Mouse (Mus musculus) v-Abl transformed pro-B cells (cell line): Measurements from ENCODE around the gene Gm20388.

ENCODE experiments used
- in situ Hi-C, 2 experiments: fragments of 400-800 bp; cut with MboI; formaldehyde crosslinking; loops; one replicate each; pipeline ENCODE4 v1.15.1; 2025; ENCODE audit not compliant: unreplicated experiment in 2 of 2

The Gm20388 gene

DNA sequence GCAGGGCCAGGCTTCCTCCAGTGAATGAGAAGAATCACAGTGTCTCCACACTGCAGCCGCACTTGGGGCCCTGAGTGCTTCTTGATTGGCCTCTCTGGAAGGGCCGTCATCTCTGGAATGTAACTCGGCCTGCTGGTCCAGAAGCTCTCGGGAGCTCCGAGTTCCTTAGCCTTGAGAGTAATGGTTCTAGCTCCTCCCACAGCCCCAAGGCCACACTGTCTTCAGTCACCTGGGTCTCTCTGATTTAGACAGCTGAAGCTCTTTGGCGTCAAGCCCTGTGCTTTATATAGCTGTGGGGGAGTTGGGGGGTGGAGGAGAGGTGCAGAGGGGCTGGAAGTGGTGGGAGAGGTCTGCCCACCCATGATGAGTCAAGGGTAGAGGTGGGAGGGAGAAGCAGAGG, 2626.4 kb downstream of the Gm20388 start:
- in situ Hi-C loops, result no loop called here

DNA sequence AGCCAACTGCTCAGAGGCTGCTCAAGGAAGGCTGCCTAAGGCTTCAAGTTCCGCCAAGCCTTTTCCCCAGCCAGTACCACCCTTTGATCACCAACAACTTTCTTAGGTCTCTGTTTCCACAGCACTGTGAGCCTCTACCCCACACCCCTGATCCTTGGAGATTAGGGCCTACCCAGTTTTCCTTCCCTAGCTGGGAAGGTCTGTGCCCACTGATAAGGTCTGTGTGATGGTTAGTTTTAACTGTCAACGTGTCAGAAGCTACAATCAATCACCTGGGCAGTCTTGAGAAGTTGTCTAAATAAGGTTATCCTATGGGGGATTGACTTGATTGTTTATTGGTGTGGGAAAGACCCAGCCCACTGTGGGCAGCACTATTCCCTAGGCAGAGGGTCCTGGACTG, 2627.2 kb downstream of the Gm20388 start:
- in situ Hi-C loops, result no loop called here

DNA sequence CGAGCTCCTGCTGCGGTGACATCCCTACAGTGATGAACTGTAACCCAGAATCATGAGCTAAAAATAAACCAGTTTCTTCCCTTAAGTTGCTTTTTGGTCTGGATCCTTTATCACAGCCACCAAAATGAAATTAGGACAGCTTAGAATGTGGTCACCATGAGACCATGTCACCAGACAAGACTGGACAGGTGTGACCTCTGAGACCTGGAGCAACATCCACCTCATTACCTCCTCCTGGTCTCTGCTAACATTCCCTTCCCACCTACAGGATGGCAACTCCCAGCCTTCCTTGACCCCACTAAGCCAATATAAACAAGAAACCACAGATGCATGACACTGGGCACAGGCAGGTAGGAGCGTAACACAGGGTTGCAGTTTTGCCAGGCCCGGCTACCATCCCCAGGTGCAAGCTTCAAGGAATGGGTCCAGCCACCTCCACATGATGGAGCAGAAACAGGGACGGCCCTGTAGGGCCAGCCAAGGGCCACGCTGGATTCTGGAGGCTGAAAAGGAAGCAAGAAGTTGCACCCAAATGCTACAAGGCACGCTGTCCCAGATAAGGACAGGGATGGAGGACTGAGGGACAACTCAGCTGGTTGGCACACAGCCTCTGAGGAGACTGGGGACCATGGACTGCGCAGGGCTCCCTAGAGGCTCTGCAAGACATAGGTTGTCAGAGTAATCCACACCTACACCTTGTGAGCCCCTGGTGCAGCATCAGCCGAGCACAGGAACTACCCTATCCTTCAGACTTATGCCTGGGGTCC, 2627.9 kb downstream of the Gm20388 start:
- in situ Hi-C loops, result no loop called here

DNA sequence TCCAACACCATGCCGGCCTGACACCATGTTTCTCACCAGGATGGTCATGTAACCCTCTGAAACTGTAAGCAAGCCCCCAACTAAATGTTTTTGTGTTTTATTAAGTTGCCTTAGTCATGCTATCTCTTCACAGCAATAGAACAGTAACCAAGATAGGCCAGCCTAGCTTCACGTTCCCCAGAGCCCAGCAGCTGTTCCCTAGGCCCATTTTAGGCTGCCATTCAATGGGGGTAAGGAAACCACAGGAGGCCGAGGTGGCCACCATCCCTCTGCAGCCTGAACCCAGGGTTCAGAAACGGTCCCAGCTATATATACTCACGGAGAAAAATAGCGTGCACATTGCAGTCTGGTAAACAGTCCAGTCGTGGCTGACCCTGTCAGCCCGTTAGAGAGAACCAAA, 2633.5 kb downstream of the Gm20388 start:
- in situ Hi-C loops, result no loop called here

DNA sequence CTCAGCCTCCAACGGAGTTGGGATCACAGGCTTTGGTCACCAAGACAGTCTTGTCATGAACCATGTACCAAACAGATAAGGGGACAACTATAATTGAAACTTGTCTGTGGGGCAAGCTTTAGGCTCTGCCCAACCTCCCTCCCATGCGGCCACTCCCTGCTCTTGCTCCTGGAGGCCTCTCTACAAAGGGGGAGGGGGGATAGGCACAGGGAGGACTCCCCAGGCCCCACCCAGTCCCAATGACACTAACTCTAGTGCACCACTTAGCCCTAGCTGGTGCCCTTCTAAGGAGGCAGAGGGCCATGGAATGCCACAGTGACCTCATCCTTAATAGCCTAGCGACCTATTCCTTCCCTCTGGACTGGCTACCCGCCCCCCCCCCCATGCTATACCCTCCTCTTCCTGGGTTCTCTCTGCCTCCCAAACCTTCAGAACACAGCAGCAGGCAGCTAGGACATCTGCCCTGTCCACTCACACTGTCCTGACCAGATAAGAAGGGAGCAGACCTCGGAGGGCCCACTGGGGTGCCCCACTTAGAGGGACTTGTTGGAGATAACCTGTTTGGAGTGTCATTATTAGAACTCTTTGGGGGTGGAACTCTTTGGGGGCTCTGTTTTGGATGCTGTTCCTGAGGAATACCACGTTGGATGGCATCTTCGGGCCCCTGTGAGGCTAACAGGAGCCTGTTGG, 2635.6 kb downstream of the Gm20388 start:
- in situ Hi-C loops, result loop anchor here (5.0 kb wide), 2 partner anchors 44 to 104 kb away; partner anchors contain the start of gene Mvd (in 1 of the 2)

DNA sequence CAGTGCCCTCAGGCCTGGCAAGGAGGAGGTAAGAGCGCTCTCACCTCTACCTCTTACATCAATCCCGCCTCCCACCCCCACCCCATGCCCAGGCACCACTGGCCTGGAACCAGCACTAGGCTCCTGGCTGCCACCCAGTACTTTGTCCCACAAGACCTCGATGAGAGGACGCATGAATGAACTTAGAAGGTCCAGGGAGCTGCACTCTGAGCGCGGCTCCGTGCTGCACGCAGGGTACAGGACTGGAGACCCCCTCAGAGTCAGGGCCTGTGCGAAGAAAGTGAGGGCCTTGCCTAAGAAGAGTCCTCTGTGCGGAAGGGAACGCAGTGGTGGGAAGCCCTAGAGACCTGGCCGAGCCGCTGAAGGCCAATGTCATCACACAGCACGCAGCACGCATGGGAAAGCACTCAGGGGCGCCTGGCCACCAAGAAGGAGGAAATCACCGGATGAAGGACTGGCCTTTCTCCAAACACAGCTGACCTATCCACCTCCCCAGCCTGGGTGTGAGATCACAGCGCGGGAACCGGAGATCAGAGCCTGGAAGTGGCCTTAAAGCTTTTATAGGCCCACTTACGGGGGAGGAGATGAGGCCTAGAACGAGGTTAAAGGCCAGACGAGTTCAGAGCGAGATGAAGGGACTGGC, 2636.3 kb downstream of the Gm20388 start:
- in situ Hi-C loops, result loop anchor here (5.0 kb wide), 2 partner anchors 45 to 105 kb away; partner anchors contain the start of gene Mvd (in 1 of the 2)

DNA sequence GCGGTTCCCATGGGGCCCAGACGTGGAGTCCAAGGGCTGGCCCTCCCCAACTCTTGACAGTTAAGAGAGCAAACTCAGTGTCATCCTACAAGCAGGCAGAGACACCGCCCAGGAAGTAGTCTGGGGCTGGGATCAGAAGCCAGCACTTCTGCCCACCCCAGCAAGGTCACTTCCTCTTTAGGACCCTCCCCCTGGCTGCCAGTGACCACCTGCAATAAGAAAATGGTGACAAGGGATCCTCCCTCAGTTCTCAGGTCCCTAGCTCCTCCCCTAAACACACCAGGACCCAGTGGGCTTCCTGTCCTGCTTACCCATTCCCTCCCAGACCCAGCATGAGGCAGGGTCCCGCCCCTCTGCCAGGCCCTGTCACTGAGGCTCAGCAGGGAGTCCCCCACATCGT, 2637.2 kb downstream of the Gm20388 start:
- in situ Hi-C loops, result loop anchor here (5.0 kb wide), 2 partner anchors 46 to 106 kb away; partner anchors contain the start of gene Mvd (in 1 of the 2)

DNA sequence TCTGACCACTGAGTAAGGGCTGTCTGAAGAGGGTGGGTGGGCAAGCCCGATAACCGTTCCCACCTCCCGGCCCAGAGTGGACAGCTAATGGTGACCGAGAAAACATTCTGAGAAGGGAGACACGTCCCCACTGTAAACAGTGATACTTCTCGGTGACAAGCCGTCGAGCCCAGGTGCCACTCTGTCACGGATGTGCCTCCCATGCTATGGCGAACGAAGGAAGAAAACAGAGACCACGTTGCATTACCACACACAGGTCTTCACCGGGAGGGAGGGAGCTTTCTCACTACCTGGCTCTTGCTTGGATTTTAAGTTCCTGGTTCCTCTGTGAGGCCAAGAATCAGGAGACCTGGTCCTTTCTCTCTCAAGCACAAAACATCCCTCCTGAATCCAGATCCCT, 2637.7 kb downstream of the Gm20388 start:
- in situ Hi-C loops, result loop anchor here (5.0 kb wide), 2 partner anchors 46 to 106 kb away; partner anchors contain the start of gene Mvd (in 1 of the 2)

DNA sequence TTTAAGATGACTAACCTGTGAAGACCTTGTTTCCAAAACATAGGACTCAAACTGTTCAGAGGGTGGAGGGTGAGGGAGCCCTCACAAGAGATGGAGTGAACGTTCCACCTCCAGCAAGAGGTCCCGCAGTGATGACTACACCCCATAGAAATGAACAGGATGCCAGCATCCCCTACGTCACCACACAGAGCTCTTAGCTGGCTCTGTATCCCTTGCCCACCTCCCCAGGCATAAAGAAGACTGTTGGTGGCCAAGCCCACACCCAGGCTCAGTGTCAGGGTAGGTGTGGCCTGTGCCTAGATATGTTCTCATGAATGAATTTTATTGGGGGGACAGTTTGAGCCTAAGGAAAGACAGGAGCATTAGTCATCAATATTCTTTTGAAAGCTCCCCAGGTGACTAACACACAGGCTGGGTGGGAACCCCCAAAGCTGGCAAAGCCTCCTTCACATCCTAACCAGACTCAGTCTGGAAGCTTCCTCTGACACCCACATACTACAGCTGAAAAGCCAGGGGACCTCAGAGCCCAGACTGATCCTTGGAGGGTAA, 2638.3 kb downstream of the Gm20388 start:
- in situ Hi-C loops, result loop anchor here (5.0 kb wide), 2 partner anchors 47 to 107 kb away; partner anchors contain the start of gene Mvd (in 1 of the 2)

DNA sequence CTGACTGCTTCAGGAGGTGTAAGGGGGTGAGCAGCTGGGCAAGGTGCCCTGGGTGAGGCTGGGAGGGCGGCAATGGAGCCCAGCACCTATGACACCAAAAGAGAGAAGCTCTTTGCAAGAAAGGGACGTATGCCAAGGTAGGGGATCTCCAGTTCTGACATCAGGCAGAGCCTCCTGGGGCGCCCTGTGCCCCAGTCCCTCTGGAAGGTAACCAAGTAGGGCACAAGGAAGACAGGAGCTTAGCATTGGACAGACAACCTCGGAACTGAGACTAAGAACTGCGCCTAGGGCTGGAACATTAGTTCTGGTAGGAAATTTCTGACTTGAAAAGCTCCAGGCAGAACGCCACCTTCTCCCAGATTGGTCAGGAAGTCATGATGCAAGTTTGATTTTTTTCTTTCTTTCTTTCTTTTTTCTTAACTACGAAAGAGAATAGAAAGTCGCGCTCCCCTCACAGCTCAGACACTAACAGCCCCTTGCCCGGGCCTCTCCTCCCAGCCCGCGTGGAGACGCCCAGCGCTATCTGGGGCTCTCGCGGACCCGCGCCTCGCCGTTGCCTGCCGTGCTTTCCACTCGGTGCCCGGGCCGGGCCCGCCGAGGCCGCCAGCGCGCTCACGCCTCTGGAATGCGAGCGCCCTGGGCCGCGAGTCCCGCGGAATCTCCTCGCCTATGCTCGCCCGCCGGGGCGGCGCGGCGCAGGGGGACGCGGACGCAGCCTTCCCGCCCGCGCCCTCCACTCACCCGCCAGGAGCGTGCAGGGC, 2639.8 kb downstream of the Gm20388 start:
- in situ Hi-C loops, result loop anchor here in 1 of 2 experiments (10.0 kb wide), 1 partner anchor 266 kb away; the partner anchor contains the start of gene Zfpm1

DNA sequence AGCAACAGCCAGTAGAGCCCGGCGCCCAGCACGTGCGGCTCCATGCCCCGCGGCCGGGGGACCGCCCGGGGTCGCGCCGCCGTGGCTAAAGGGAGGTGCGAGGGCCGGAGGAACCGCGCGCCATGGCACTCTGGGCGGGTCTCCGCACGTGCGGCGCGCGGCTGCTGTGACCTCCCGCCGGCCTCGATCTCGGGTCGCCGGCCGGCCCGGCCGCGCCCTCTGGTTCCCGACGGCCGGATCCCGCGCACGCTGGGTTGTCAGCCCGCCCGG, 2640.3 kb downstream of the Gm20388 start:
- in situ Hi-C loops, result loop anchor here in 1 of 2 experiments (10.0 kb wide), 1 partner anchor 266 kb away; the partner anchor contains the start of gene Zfpm1

DNA sequence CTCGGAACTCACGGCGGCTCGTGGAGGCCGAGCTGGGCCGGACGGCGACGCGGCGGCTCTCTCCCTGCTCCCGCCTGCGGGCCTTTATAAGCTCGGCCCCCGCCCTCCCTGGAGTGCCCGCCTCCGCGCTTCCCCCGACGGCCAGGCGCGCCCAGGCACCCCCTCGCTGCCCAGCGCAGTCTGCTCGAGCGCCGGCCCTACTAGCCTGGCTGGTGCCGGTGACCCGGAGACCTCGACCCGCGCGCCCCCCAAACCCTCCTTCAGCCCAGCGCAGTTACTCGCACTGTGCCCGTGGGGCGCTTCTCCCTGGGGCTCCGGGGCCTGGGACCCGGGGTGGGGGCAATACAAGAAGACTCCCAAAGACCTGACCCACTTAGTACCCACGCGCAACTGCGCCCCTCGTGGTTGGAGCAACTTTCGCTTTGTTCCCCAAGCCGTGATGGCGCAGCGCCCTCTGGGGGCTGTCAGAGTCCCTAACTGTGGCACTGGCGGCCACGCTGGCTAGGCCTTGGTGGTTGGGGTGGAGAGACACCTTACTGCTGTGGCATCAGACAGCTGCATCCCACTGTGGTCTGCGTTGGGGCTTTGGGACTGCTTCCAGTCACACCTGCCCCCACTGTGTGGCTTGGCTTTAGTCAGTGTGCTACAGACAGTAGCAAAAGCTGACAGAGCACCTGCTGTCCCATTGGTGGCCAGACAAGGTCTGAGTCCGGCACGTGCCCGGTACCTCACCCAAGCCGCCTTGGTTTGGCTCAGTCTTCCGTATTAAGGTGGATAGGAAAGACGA, 2640.8 kb downstream of the Gm20388 start, which contains the start of gene Piezo1:
Gene Piezo1 (minus strand): TSS at position 65 of the 787 bp plus-strand sequence.
- in situ Hi-C loops, result loop anchor here in 1 of 2 experiments (10.0 kb wide), 1 partner anchor 267 kb away; the partner anchor contains the start of gene Zfpm1

DNA sequence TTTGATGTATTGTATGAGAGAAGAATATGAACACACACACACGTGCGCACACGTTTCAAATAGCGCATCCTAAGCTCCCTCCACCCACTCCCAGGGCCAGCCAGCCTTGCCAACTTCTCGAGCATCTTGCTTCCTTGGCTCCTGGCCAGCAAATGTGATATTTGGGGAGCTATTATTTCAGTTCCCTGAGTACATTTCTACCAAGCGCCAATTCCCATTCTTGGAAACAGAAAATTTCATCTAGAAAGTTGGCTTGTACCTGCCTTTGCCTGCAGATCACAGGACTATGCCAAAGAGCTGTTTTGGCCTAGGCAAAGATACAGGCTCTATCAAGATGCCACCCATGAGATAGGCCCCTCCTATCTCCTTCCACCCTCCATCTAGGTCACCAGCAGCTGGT, 2644.1 kb downstream of the Gm20388 start:
- in situ Hi-C loops, result loop anchor here in 1 of 2 experiments (10.0 kb wide), 1 partner anchor 270 kb away; the partner anchor contains the start of gene Zfpm1

DNA sequence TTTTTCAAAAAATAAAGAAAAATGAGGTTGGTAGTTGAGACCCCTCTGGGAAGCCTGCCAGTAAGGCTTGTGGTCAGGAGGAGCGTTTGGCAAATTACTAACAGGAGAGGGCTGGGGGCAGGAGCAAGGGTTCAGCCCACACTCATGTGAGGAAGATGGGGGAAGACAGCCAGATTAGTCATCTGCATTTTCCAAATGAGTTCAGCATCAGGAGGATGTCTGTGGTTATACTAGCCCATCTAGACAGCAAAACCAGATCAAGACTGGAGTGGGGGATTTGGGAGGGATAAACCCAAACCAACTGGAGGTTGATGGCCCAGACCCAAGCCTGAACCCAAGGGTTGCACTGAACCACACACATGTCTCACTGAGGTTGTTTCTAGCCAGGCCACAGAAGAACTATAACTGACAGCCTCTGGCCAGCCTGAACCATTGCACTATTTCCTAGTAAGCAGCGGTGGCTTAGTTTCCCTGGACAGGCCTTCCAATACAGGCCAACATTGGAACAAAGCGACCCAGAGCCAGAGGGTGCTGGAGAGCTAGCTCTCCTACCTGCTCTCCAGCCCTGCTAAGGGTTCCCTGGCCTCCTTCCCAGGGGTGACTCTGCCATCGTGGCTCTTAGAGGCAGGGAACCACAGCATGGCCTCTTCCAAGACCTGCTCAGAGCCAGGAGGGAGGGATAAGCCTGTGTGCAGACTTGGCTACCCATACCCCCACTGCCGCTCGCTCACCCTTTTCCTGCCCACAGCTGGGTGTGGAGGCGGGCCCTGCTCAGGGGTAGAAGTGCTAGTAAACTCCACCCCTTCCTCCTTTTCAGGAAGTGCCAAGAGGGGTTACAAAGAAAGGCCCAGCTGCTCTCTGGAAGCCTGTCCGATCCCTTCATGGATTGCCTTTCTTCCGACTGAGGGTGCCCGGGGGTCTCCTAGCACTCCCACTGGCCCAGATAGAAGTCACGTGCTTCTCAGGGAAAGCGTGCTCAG, 2645.7 kb downstream of the Gm20388 start:
- in situ Hi-C loops, result loop anchor here in 1 of 2 experiments (10.0 kb wide), 1 partner anchor 272 kb away; the partner anchor contains the start of gene Zfpm1

DNA sequence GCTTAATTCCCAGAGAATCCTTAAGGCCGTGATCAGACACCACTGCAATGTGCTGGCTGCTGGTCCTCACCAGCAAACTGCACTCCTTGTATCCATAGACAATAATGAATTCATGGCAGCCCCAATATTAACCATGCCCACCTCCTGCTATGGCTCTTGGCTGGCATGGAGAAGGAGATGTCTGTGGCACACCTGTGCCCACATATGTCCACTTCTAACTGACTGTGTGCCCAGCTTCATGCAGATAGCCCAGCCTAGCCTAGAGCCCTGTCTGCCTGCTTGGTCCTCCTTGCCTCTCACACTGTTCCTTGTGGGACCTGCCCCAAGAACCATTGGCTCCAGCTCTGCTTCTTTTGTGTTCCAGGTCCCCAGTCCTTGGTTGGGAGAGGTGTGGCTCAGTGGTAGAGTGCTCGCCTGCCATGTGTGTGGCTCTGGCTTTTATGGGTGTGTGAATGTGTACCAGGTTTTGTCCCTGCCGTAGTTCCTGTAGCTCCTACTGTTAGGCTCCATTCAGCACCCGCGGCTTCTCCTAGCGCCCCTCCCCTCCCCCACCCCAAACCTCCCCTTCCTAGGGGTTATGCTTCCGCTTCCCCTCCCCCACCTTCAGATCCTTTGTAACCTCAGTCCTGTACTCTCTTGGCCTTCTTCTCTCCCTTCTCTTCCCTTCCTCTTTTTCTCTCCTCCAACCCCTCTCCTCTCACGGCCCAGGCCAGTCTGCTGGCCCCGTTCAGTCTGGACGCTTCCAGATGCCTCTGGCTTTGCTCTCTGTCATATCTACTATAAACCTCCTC, 2646.8 kb downstream of the Gm20388 start:
- in situ Hi-C loops, result loop anchor here in 1 of 2 experiments (10.0 kb wide), 1 partner anchor 273 kb away; the partner anchor contains the start of gene Zfpm1

DNA sequence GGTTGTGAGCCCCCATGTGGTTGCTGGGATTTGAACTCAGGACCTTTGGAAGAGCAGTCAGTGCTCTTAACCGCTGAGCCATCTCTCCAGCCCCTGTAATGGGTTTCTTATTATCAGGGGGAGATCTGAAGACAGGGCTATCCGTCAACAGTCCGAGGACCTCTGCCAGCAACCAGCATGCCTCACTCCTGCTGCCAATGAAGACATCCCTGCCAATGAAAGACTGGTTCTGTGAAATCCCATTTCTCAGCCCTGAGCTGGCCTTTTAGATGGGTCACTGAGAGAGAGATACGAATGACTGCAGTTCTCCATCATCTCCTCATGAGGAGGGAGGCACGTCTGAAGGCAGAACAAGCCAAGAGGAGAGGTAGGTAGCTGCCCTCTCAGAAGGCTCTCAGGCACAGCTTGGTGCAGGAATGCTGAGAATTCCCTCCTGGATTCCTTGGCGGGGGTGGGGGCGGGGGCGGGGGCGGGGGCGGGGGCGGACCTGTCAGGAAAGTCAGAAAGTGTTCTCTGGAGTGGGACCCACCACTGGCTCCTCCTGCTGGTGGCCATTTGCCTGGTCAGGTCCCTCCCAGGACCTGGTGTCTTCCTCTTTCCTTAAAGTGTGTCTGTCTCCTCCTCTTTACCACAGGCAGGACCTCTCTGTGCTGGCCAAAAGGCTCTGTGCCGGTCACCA, 2648.2 kb downstream of the Gm20388 start:
- in situ Hi-C loops, result loop anchor here in 1 of 2 experiments (10.0 kb wide), 1 partner anchor 274 kb away; the partner anchor contains the start of gene Zfpm1
